Mouse (Mus musculus) liver, embryonic 11.5 days (tissue): ENCODE measurements at regions not wholly inside any gene's neighbourhood (a gene's known extent, or its start where the extent isn't known, plus 50 kb on each side); places are given as distances from the start of the nearest gene placed in this dataset.
"Not testable (repeated sequence)": the region's sequence is repeated elsewhere in the genome, so short reads cannot be mapped to it uniquely, and the experiment has no call there.

Experiments
- ATAC-seq: fragments of 200-750 bp; cut with Nextera tagmentation; replicated peaks from 2 replicates; pipeline ENCODE4 v1.8.0; 2017; ENCODE audit warnings: moderate number of reproducible peaks, mild to moderate bottlenecking, moderate TSS enrichment, moderate library complexity; ENCODE audit not compliant: low FRiP score
- DNase-seq: peaks from one replicate; pipeline ENCODE4 v3.0.0-alpha.2; 2017; ENCODE audit warnings: low spot score
- H3K27ac ChIP-seq: fragments of 300-500 bp; sonication (generic); 2 replicates; pipeline ENCODE4 v1.5.1; 2014; ENCODE audit warnings: mild to moderate bottlenecking, low read depth, low read length, control low read depth
- H3K27me3 ChIP-seq: fragments of 300-500 bp; sonication (generic); replicated peaks from 2 replicates; pipeline ENCODE4 v1.6.1; 2014; ENCODE audit warnings: low read length, mixed read lengths; ENCODE audit not compliant: control insufficient read depth, insufficient read depth
- H3K36me3 ChIP-seq: fragments of 300-500 bp; sonication (generic); 2 replicates; pipeline ENCODE4 v1.6.1; 2014; ENCODE audit warnings: mild to moderate bottlenecking, low read length, moderate library complexity, mixed read lengths; ENCODE audit not compliant: control insufficient read depth, insufficient read depth
- H3K4me1 ChIP-seq: fragments of 300-500 bp; sonication (generic); replicated peaks from 2 replicates; pipeline ENCODE4 v1.6.1; 2014; ENCODE audit warnings: low read length, mixed read lengths; ENCODE audit not compliant: control insufficient read depth, insufficient read depth
- H3K4me2 ChIP-seq: fragments of 300-500 bp; sonication (generic); 2 replicates; pipeline ENCODE4 v1.6.1; 2014; ENCODE audit warnings: mild to moderate bottlenecking, control low read depth, moderate library complexity
- H3K4me3 ChIP-seq: fragments of 300-500 bp; sonication (generic); 2 replicates; pipeline ENCODE4 v1.5.1; 2014; ENCODE audit warnings: low read depth, low read length, control low read depth
- H3K9ac ChIP-seq: fragments of 300-500 bp; sonication (generic); 2 replicates; pipeline ENCODE4 v1.6.1; 2014; ENCODE audit warnings: low read depth, low read length, control low read depth
- H3K9me3 ChIP-seq: fragments of 300-500 bp; sonication (generic); 2 replicates; pipeline ENCODE4 v1.6.1; 2016; ENCODE audit warnings: low read length, inconsistent platforms, mixed read lengths; ENCODE audit not compliant: control insufficient read depth
- WGBS: fragments of 180-500 bp; shearing (Covaris S2); extraction: QIAGEN DNeasy Blood & Tissue Kit; methylation state at CpG from one replicate; pipeline ENCODE4 v1.1.7; 2014; 5-methylcytosine and 5-hydroxymethylcytosine counted together

GRCm38 (mm10) chr4:81530546-81530945 is 87.9 kb upstream of the Mpdz start:
- DNase-seq = no peak
- H3K27me3 ChIP-seq = no peaks in the 10 kb centered on the region
- WGBS = 86% methylated on average over 2 of the region's 2 CpGs
- H3K4me1 ChIP-seq = no peaks in the 10 kb centered on the region
- H3K4me2 ChIP-seq = no peak overlapping the region
- no peaks in the 10 kb centered on the region for H3K36me3 ChIP-seq
- ATAC-seq = no peak
- no peak overlapping the region for H3K9ac ChIP-seq
- H3K27ac ChIP-seq = no peak overlapping the region
- H3K4me3 ChIP-seq = no peak overlapping the region
- H3K9me3 ChIP-seq = no peaks in the 10 kb centered on the region

GRCm38 (mm10) chr4:81519151-81519550 is 76.5 kb upstream of the Mpdz start:
- WGBS = 61% methylated on average over 2 of the region's 2 CpGs
- H3K4me1 ChIP-seq, H3K4me2 ChIP-seq, H3K4me3 ChIP-seq, H3K36me3 ChIP-seq, H3K27ac ChIP-seq, H3K27me3 ChIP-seq, ATAC-seq, H3K9me3 ChIP-seq, H3K9ac ChIP-seq, DNase-seq: not testable (repeated sequence)

- no peak for ATAC-seq
- H3K27me3 ChIP-seq = no peaks in the 10 kb centered on the region
- no peaks in the 10 kb centered on the region for H3K9me3 ChIP-seq
- no peak overlapping the region for H3K4me2 ChIP-seq
- no peak overlapping the region for H3K4me3 ChIP-seq
- no peak for DNase-seq
- no peak overlapping the region for H3K27ac ChIP-seq
- no peaks in the 10 kb centered on the region for H3K36me3 ChIP-seq
- H3K9ac ChIP-seq = no peak overlapping the region
- no peaks in the 10 kb centered on the region for H3K4me1 ChIP-seq
- 72% methylated on average over 4 of the region's 4 CpGs for WGBS
Observed at GRCm38 (mm10) chr4:81514547-81514946, 71.9 kb upstream of the Mpdz start.

- 84% methylated on average over 3 of the region's 3 CpGs for WGBS
- Histone ChIP-seq H3K9me3 (no peaks in the 10 kb centered on the region), H3K4me1 (no peaks in the 10 kb centered on the region), H3K4me2 (no peak overlapping the region), H3K27ac (no peak overlapping the region), H3K9ac (no peak overlapping the region), H3K27me3 (no peaks in the 10 kb centered on the region), H3K4me3 (no peak overlapping the region), H3K36me3 (no peaks in the 10 kb centered on the region)
- no peak for ATAC-seq
- DNase-seq = no peak
Observed at GRCm38 (mm10) chr4:81512396-81512795, 69.8 kb upstream of the Mpdz start.

- no peak overlapping the region for H3K9ac ChIP-seq
- no peak overlapping the region for H3K4me2 ChIP-seq
- ATAC-seq = no peak
- no peaks in the 10 kb centered on the region for H3K36me3 ChIP-seq
- no peaks in the 10 kb centered on the region for H3K27me3 ChIP-seq
- WGBS = 94% methylated on average over 1 of the region's 1 CpGs
- H3K27ac ChIP-seq = no peak overlapping the region
- H3K4me1 ChIP-seq = no peaks in the 10 kb centered on the region
- H3K4me3 ChIP-seq = no peak overlapping the region
- H3K9me3 ChIP-seq = no peaks in the 10 kb centered on the region
- no peak for DNase-seq
Observed at GRCm38 (mm10) chr4:81508776-81509175, 66.2 kb upstream of the Mpdz start.

GRCm38 (mm10) chr4:81506841-81507240 is 64.2 kb upstream of the Mpdz start:
- no peak for ATAC-seq
- WGBS = 81% methylated on average over 5 of the region's 5 CpGs

GRCm38 (mm10) chr4:81506306-81506705 is 63.7 kb upstream of the Mpdz start:
- 94% methylated on average over 6 of the region's 6 CpGs for WGBS
- Histone ChIP-seq H3K9ac (no peak overlapping the region), H3K36me3 (no peaks in the 10 kb centered on the region), H3K4me3 (no peak overlapping the region), H3K9me3 (no peaks in the 10 kb centered on the region), H3K27me3 (no peaks in the 10 kb centered on the region), H3K27ac (no peak overlapping the region), H3K4me1 (no peaks in the 10 kb centered on the region), H3K4me2 (no peak overlapping the region)
- DNase-seq (no peak), ATAC-seq (no peak)

More at GRCm38 (mm10) chr4:81506841-81507240, 64.2 kb upstream of the Mpdz start:
- no peak overlapping the region for H3K27ac ChIP-seq
- H3K4me2 ChIP-seq = no peak overlapping the region
- H3K27me3 ChIP-seq = no peaks in the 10 kb centered on the region
- H3K4me3 ChIP-seq = no peak overlapping the region
- H3K4me1 ChIP-seq = no peaks in the 10 kb centered on the region
- no peak for DNase-seq
- no peaks in the 10 kb centered on the region for H3K36me3 ChIP-seq
- no peak overlapping the region for H3K9ac ChIP-seq
- H3K9me3 ChIP-seq = no peaks in the 10 kb centered on the region

GRCm38 (mm10) chr4:81505096-81505495 is 62.5 kb upstream of the Mpdz start:
- H3K36me3 ChIP-seq = no peaks in the 10 kb centered on the region
- no peak overlapping the region for H3K27ac ChIP-seq
- no peaks in the 10 kb centered on the region for H3K27me3 ChIP-seq
- H3K4me1 ChIP-seq = no peaks in the 10 kb centered on the region
- H3K9ac ChIP-seq = no peak overlapping the region
- DNase-seq = no peak
- no peak overlapping the region for H3K4me3 ChIP-seq
- H3K9me3 ChIP-seq = no peaks in the 10 kb centered on the region
- H3K4me2 ChIP-seq = no peak overlapping the region
- no peak for ATAC-seq
- WGBS = 60% methylated on average over 3 of the region's 3 CpGs

- H3K4me3 ChIP-seq = no peak overlapping the region
- H3K27me3 ChIP-seq = no peaks in the 10 kb centered on the region
- 76% methylated on average over 5 of the region's 5 CpGs for WGBS
- DNase-seq (no peak), ATAC-seq (no peak)
- H3K36me3 ChIP-seq = no peaks in the 10 kb centered on the region
- no peak overlapping the region for H3K9ac ChIP-seq
- H3K4me2 ChIP-seq = no peak overlapping the region
- H3K9me3 ChIP-seq = no peaks in the 10 kb centered on the region
- no peak overlapping the region for H3K27ac ChIP-seq
- no peaks in the 10 kb centered on the region for H3K4me1 ChIP-seq
Observed at GRCm38 (mm10) chr4:81503941-81504340, 61.3 kb upstream of the Mpdz start.
